24 mouse cellular contexts compared by ENCODE assay signal in genomic region chr12:100660076-100660475, GRCm38 (mm10).
A peak's percentile ranks its signal among the peaks of the same experiment; 100 is the strongest.
DNase-seq lines count a peak whose midpoint lies in the region; ATAC-seq and TF ChIP-seq lines count a peak whose summit lies in the region.
"Had no signal": no experiment of that assay in that cellular context is flagged by ENCODE, and none has a peak within 500 bp of the region (broad histone marks: within the 10 kb centered on the region; RNA-seq: fewer than 3 reads in every experiment).

No protein-coding gene starts in this region.

- H3K4me3 ChIP-seq in CH12.LX (replicated peaks in 1 of 3; ENCODE audit: low read depth in 2 of 3, low read length in 2 of 3, poor library complexity in 1 of 3), result no peak overlapping the region
- H3K4me3 ChIP-seq: embryonic facial prominence, embryonic 13.5 days; embryonic facial prominence, embryonic 15.5 days; erythroblast, embryonic 14.5 days; forebrain, embryonic 10.5 days; forebrain, embryonic 12.5 days had no signal

- TF ChIP-seq POLR2A in CH12.LX (IDR thresholded peaks at IDR 0.05; ENCODE audit: low read depth, low read length), result no peak

- H3K36me3 ChIP-seq in CH12.LX (replicated peaks in 1 of 2; ENCODE audit: control insufficient read depth in 1 of 2, insufficient read depth in 1 of 2, low read length in 1 of 2), result peaks cover 0 to 9% of the 10 kb centered on the region in 2 experiments
- H3K36me3 ChIP-seq: embryonic facial prominence, embryonic 13.5 days; embryonic facial prominence, embryonic 15.5 days; forebrain, embryonic 10.5 days; forebrain, embryonic 12.5 days had no signal

- dilution Hi-C loops in CH12.LX (cut with MboI; ENCODE audit: extremely low pct_ligation_motif_present, extremely low pct_unique_long_range_greater_than_20kb, low sequenced_read_pairs), result no loop called here

- peak in 1 of 2 experiments; percentile 22; a peak in 1 of 4 replicates for TF ChIP-seq CTCF in CH12.LX (conservative IDR thresholded peaks at IDR 0.05 in 1 of 2, IDR thresholded peaks at IDR 0.05 in 1 of 2; ENCODE audit: low read depth in 2 of 2, low read length in 2 of 2)

- TF ChIP-seq RAD21 in CH12.LX (IDR thresholded peaks at IDR 0.05; ENCODE audit: low read depth, low read length), result peak; percentile 38

- DNase-seq in A20 (ENCODE audit: low read depth, low spot score), result peak; percentile 47
- DNase-seq in CH12.LX (ENCODE audit: extremely low read depth), result no peak
- no peak for DNase-seq in thymus, postnatal 10 days (ENCODE audit: low spot score in 2 of 2)
- no peak for DNase-seq in left cerebral cortex, adult 11 months (ENCODE audit: low spot score)
- DNase-seq in thymus, postnatal 4 days, result no peak
- DNase-seq: adrenal gland, adult 2 months; adrenal gland, postnatal 10 days; adrenal gland, postnatal 25 days; cerebellum, adult 11 months; cerebellum, adult 18-20 months; cerebellum, adult 8-10 months; cerebellum, adult 9-11 months; cerebellum, postnatal 14 days; cerebellum, postnatal 36 days; embryo, embryonic 11 days had no signal

- H3K4me2 ChIP-seq in CH12.LX (ENCODE audit: insufficient read depth, low read depth, poor library complexity, severe bottlenecking), result no peak overlapping the region
- H3K4me2 ChIP-seq: embryonic facial prominence, embryonic 13.5 days; embryonic facial prominence, embryonic 15.5 days; forebrain, embryonic 12.5 days had no signal

- no peaks in the 10 kb centered on the region for H3K79me2 ChIP-seq in CH12.LX (replicated peaks; ENCODE audit: control insufficient read depth, extremely low read depth, insufficient read depth, poor library complexity, severe bottlenecking)

- peaks cover 0 to 9% of the 10 kb centered on the region in 2 experiments; a peak in 2 of 4 replicates for H3K4me1 ChIP-seq in CH12.LX (ENCODE audit: control insufficient read depth in 1 of 2, insufficient read depth in 2 of 2)
- H3K4me1 ChIP-seq: embryonic facial prominence, embryonic 13.5 days; embryonic facial prominence, embryonic 15.5 days; forebrain, embryonic 10.5 days; forebrain, embryonic 12.5 days had no signal

- peak; percentile 89 for ATAC-seq in neutrophil, adult 5-6 weeks (ENCODE audit: extremely low read depth, insufficient number of reproducible peaks, low FRiP score, poor library complexity, severe bottlenecking)
- ATAC-seq: CD4-positive, CD25-positive, alpha-beta regulatory T cell, adult 4 months; forebrain, embryonic 14.5 days; forebrain, embryonic 16.5 days had no signal

- H3K27ac ChIP-seq in CH12.LX (ENCODE audit: insufficient read depth, low read depth), result no peak overlapping the region
- H3K27ac ChIP-seq: embryonic facial prominence, embryonic 13.5 days; embryonic facial prominence, embryonic 15.5 days; forebrain, embryonic 10.5 days; forebrain, embryonic 12.5 days had no signal

- in situ Hi-C loops in CH12.LX (cut with MboI; ENCODE audit: low pct_ligation_motif_present, low pct_unique_long_range_greater_than_20kb, low sequenced_read_pairs), result no loop called here

- no peak overlapping the region for H3K9ac ChIP-seq in CH12.LX (ENCODE audit: insufficient read depth, low read depth)
- H3K9ac ChIP-seq: embryonic facial prominence, embryonic 13.5 days; embryonic facial prominence, embryonic 15.5 days; forebrain, embryonic 12.5 days had no signal

- H3K9me3 ChIP-seq in CH12.LX (replicated peaks; ENCODE audit: low read length), result no peaks in the 10 kb centered on the region
- H3K9me3 ChIP-seq: embryonic facial prominence, embryonic 13.5 days; embryonic facial prominence, embryonic 15.5 days; forebrain, embryonic 10.5 days; forebrain, embryonic 12.5 days had no signal

- no peak for TF ChIP-seq EP300 in CH12.LX (IDR thresholded peaks at IDR 0.05; ENCODE audit: low read length)

- no peaks in the 10 kb centered on the region for H3K27me3 ChIP-seq in CH12.LX (replicated peaks)
- H3K27me3 ChIP-seq: embryonic facial prominence, embryonic 13.5 days; embryonic facial prominence, embryonic 15.5 days; forebrain, embryonic 12.5 days had no signal

TF ChIP-seq in CH12.LX, 34 proteins besides CTCF, POLR2A, EP300 and RAD21:
- TF ChIP-seq SMC3 (IDR thresholded peaks at IDR 0.05; ENCODE audit: low read depth, low read length) (peak; percentile 24), TBP (conservative IDR thresholded peaks at IDR 0.05; ENCODE audit: low read depth, low read length) (no peak)
